Mouse (Mus musculus) monocyte, adult 59 days (primary cell): ENCODE data around the gene Xirp2. TPM values are rescaled to one million over a fixed set of nuclear protein-coding genes. Genes with fewer than 3 reads are reported as not detected.

ENCODE experiments used
- total RNA-seq, 2 experiments: library from RNA; stranded (reverse); gene quantifications; one replicate each; pipeline ENCODE4 v1.2.4; 2023

Gene Xirp2
- not detected for total RNA-seq

DNA sequence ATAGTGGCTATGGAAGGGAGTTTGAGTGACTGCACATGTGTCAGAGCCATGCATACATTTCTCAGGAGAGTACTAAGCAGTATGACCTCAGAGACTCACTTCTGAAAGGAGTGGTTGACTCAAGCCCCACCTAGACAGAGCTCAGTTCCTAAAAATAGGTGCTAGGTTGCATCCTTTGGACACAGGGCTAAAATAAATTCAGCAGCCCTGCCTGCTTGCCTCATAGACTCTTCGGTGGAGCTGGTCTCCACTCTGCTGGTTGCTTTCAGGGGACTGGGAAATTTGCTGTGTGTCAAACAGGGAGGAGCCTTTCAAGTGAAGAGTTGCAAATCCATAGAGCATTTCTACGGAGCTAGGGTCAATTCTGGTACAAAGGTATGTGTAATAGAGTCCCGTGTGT lies at the start of gene Xirp2:
TSS of gene Xirp2 (plus strand) at position 223 of the 400 bp plus-strand sequence.

GRCm38 (mm10) chr2:67413425-67413824 lies 32.4 kb upstream of the Xirp2 start, which contains the start of gene Gm21830:
TSS of gene Gm21830 (plus strand) at chr2:67413725.

DNA sequence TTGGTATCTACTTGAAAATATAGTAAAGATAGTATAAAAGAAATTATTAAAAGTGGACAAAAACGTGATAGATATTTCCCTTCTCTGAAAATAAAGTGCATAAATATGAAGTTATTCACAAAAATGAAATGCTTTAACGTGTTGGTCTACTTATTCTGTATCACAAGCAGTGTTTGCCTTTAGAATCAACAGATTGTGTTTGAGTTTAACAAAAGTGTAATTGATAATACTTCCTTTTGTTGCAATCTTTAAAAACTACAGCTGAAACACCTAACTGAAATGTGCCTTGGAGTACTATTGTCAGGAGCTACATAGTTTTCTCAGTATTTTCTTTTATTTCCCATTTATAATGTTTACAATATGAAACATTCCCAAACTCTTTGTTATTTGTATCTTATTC lies 12.7 kb upstream of the Xirp2 start, which contains the start of gene Gm26727:
TSS of gene Gm26727 (minus strand) at position 101 of the 400 bp plus-strand sequence.

DNA sequence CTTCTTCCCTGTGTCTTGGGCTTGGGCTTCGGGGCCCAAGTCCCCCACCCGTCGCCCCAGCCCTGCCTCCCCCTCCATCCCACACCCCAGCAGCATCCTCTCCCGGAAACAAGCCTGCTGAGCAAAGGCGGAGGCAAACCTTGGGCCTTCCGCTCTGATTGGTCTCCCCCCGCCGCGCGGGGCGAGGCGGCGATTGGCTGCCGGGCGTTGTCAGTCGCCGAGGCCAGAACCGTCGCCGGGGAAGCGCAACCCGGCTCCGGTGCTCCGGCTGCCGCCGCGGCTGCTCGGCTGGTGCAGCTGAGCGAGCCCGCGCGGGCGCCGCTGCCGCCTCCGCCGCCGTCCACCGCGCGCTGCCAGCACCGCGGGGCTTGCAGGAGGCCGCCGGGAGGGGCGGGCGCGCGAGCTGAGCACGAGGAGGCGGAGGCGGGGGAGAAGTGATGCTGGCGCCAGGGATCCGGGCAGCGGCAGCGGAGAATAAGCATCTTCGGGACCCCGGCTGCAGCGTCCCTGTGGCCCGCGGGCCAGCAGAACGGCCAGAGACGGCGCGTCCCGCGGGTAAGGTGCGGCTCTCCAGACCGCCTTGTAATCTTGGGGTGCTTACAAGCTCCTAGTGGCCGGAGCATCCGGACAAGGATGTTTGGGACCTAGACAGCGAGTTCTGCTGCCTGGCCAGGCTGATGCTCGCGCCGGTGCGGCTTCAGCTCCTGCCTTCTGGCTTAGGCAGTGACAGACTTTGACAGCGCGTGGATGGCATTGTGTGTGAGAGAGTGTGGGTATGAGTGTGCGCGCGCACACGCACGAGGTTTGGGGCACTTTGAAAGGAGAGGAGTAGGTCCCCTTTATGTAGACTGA lies 119.9 kb downstream of the Xirp2 start, which contains the start of gene B3galt1:
TSS of gene B3galt1 (plus strand) at position 392 of the 852 bp plus-strand sequence.

Other genes with a start within 250 kb of the Xirp2 start
- not detected for gene Gm21830, start 32.3 kb upstream of the Xirp2 start, total RNA-seq
- not detected for gene Gm26727, start 12.8 kb upstream of the Xirp2 start, total RNA-seq
- not detected for gene B3galt1, start 119.9 kb downstream of the Xirp2 start, total RNA-seq